Mouse (Mus musculus) neural tube, embryonic 11.5 days (tissue): ENCODE measurements around the gene Glis2. TPM values are rescaled to one million over a fixed set of nuclear protein-coding genes. Genes with fewer than 3 reads are reported as not detected.

Experiments used
- ATAC-seq: fragments of 200-750 bp; cut with Nextera tagmentation; 2 replicates; pipeline ENCODE4 v1.8.0; 2017; ENCODE audit warnings: moderate number of reproducible peaks, mild to moderate bottlenecking, moderate TSS enrichment, moderate library complexity; ENCODE audit not compliant: insufficient read depth, low FRiP score, low TSS enrichment
- DNase-seq: peaks from one replicate; pipeline ENCODE4 v3.0.0-alpha.2; 2015; ENCODE audit warnings: low spot score
- H3K27ac ChIP-seq: fragments of 300-500 bp; sonication (generic); 2 replicates; pipeline ENCODE4 v1.5.1; 2014; ENCODE audit warnings: low read depth, mild to moderate bottlenecking, low read length
- H3K27me3 ChIP-seq: fragments of 300-500 bp; sonication (generic); 2 replicates; pipeline ENCODE4 v1.6.1; 2014; ENCODE audit warnings: mild to moderate bottlenecking, low read length, mixed read lengths; ENCODE audit not compliant: control insufficient read depth, insufficient read depth
- H3K36me3 ChIP-seq: fragments of 300-500 bp; sonication (generic); 2 replicates; pipeline ENCODE4 v1.6.1; 2014; ENCODE audit warnings: mild to moderate bottlenecking, low read length, moderate library complexity, mixed read lengths; ENCODE audit not compliant: control insufficient read depth, insufficient read depth
- H3K4me1 ChIP-seq: fragments of 300-500 bp; sonication (generic); 2 replicates; pipeline ENCODE4 v1.6.1; 2014; ENCODE audit warnings: low read length, mixed read lengths; ENCODE audit not compliant: control insufficient read depth, insufficient read depth
- H3K4me2 ChIP-seq: fragments of 300-500 bp; sonication (generic); 2 replicates; pipeline ENCODE4 v1.6.1; 2014; ENCODE audit warnings: low read depth, mild to moderate bottlenecking, moderate library complexity
- H3K4me3 ChIP-seq: fragments of 300-500 bp; sonication (generic); 2 replicates; pipeline ENCODE4 v1.5.1; 2014; ENCODE audit warnings: low read depth, low read length
- H3K9ac ChIP-seq: fragments of 300-500 bp; sonication (generic); 2 replicates; pipeline ENCODE4 v1.6.1; 2014; ENCODE audit warnings: mild to moderate bottlenecking, low read length
- H3K9me3 ChIP-seq: fragments of 300-500 bp; sonication (generic); 2 replicates; pipeline ENCODE4 v1.6.1; 2016; ENCODE audit warnings: low read length; ENCODE audit not compliant: control insufficient read depth
- WGBS: fragments of 180-500 bp; shearing (Covaris S2); extraction: QIAGEN DNeasy Blood & Tissue Kit; methylation state at CpG from one replicate; pipeline ENCODE4 v1.1.7; 2014; 5-methylcytosine and 5-hydroxymethylcytosine counted together
- polyA plus RNA-seq: library from polyadenylated mRNA; unstranded; fragments of >200 nt; fragmentation: Nextera tagmentation; extraction: Ambion mirVana; gene quantifications from 2 replicates; pipeline ENCODE4 v1.2.1, GENCODE M21; 2014

Gene Glis2
- polyA plus RNA-seq, 1 experiment from 2014 or later: 37.0 TPM

GRCm38 (mm10) chr16:4651624-4652023 is 57.1 kb downstream of the Glis2 start:
- ATAC-seq (no peak), DNase-seq (peak; percentile 53)
- Histone ChIP-seq H3K27ac (no peak overlapping the region), H3K4me3 (no peak overlapping the region), H3K36me3 (peaks cover 7% of the 10 kb centered on the region), H3K27me3 (no peaks in the 10 kb centered on the region), H3K4me1 (peaks cover 10% of the 10 kb centered on the region), H3K9me3 (no peaks in the 10 kb centered on the region), H3K9ac (no peak overlapping the region), H3K4me2 (no peak overlapping the region)
- WGBS: 54% methylated on average over 7 of the region's 7 CpGs

- no peak overlapping the region for H3K4me2 ChIP-seq
- no peak overlapping the region for H3K4me3 ChIP-seq
- peak overlapping the region; percentile 20; the same call in 1 of the 2 replicates for H3K27ac ChIP-seq
- no peaks in the 10 kb centered on the region for H3K27me3 ChIP-seq
- H3K4me1 ChIP-seq: peaks cover 8% of the 10 kb centered on the region
- peaks cover 7% of the 10 kb centered on the region for H3K36me3 ChIP-seq
- 70% methylated on average over 4 of the region's 4 CpGs for WGBS
- ATAC-seq (no peak), DNase-seq (no peak)
- H3K9me3 ChIP-seq: no peaks in the 10 kb centered on the region
- H3K9ac ChIP-seq: no peak overlapping the region
These were observed 58.3 kb downstream of the Glis2 start for GRCm38 (mm10) chr16:4652707-4653416.

- H3K4me1 ChIP-seq: peaks cover 8% of the 10 kb centered on the region
- H3K36me3 ChIP-seq: peaks cover 4% of the 10 kb centered on the region
These were observed 60.2 kb downstream of the Glis2 start for GRCm38 (mm10) chr16:4654706-4655105.

GRCm38 (mm10) chr16:4655251-4655734 is 60.8 kb downstream of the Glis2 start:
- ATAC-seq (no peak), DNase-seq (no peak)
- Histone ChIP-seq H3K27me3 (no peaks in the 10 kb centered on the region), H3K4me1 (peaks cover 8% of the 10 kb centered on the region), H3K9ac (no peak overlapping the region), H3K36me3 (peaks cover 3% of the 10 kb centered on the region), H3K4me3 (no peak overlapping the region), H3K4me2 (no peak overlapping the region), H3K9me3 (no peaks in the 10 kb centered on the region), H3K27ac (no peak overlapping the region)
- 86% methylated on average over 4 of the region's 4 CpGs for WGBS

More at GRCm38 (mm10) chr16:4654706-4655105, 60.2 kb downstream of the Glis2 start:
- Histone ChIP-seq H3K4me3 (no peak overlapping the region), H3K9me3 (no peaks in the 10 kb centered on the region), H3K9ac (no peak overlapping the region), H3K27me3 (no peaks in the 10 kb centered on the region), H3K4me2 (no peak overlapping the region), H3K27ac (no peak overlapping the region)
- no peak for ATAC-seq
- DNase-seq: no peak
- 87% methylated on average over 10 of the region's 10 CpGs for WGBS

- no peak overlapping the region for H3K4me3 ChIP-seq
These were observed 61.5 kb downstream of the Glis2 start for GRCm38 (mm10) chr16:4655764-4656570.

GRCm38 (mm10) chr16:4656571-4657081 is 62.1 kb downstream of the Glis2 start:
- WGBS: 74% methylated on average over 9 of the region's 9 CpGs
- no peak for DNase-seq
- Histone ChIP-seq H3K4me2 (no peak overlapping the region), H3K4me3 (no peak overlapping the region), H3K4me1 (peaks cover 5% of the 10 kb centered on the region), H3K27ac (no peak overlapping the region), H3K27me3 (no peaks in the 10 kb centered on the region), H3K9me3 (no peaks in the 10 kb centered on the region), H3K9ac (no peak overlapping the region), H3K36me3 (peaks cover 2% of the 10 kb centered on the region; the same call in 1 of the 2 replicates)
- ATAC-seq: no peak

More at GRCm38 (mm10) chr16:4655764-4656570, 61.5 kb downstream of the Glis2 start:
- Histone ChIP-seq H3K9me3 (no peaks in the 10 kb centered on the region), H3K27me3 (no peaks in the 10 kb centered on the region), H3K36me3 (peaks cover 2% of the 10 kb centered on the region; the same call in 1 of the 2 replicates), H3K4me1 (peaks cover 8% of the 10 kb centered on the region), H3K9ac (no peak overlapping the region), H3K4me2 (no peak overlapping the region), H3K27ac (no peak overlapping the region)
- 45% methylated on average over 11 of the region's 11 CpGs for WGBS
- no peak for DNase-seq
- ATAC-seq: no peak

- no peak overlapping the region for H3K4me3 ChIP-seq
- no peak overlapping the region for H3K9ac ChIP-seq
- no peak for ATAC-seq
These were observed 64.3 kb downstream of the Glis2 start for GRCm38 (mm10) chr16:4658781-4659245.

GRCm38 (mm10) chr16:4659326-4659725 is 64.8 kb downstream of the Glis2 start:
- Histone ChIP-seq H3K4me2 (no peak overlapping the region), H3K27ac (no peak overlapping the region), H3K4me3 (no peak overlapping the region), H3K36me3 (no peaks in the 10 kb centered on the region), H3K9me3 (no peaks in the 10 kb centered on the region), H3K27me3 (no peaks in the 10 kb centered on the region), H3K9ac (no peak overlapping the region), H3K4me1 (0 out of 2 replicates have a peak, but pooled peaks cover 2% of the 10 kb centered on the region)
- DNase-seq (no peak), ATAC-seq (no peak)
- 34% methylated on average over 2 of the region's 2 CpGs for WGBS

More at GRCm38 (mm10) chr16:4658781-4659245, 64.3 kb downstream of the Glis2 start:
- Histone ChIP-seq H3K9me3 (no peaks in the 10 kb centered on the region), H3K4me1 (0 out of 2 replicates have a peak, but pooled peaks cover 2% of the 10 kb centered on the region), H3K36me3 (no peaks in the 10 kb centered on the region), H3K27ac (no peak overlapping the region), H3K4me2 (no peak overlapping the region), H3K27me3 (no peaks in the 10 kb centered on the region)
- 16% methylated on average over 11 of the region's 11 CpGs for WGBS
- DNase-seq: peak; percentile 71
